Mouse (Mus musculus) thymus, postnatal 36 days (tissue): ENCODE data around the gene Fam214b.

Experiments used
- DNase-seq, 2 experiments: peaks; one replicate each; pipeline ENCODE4 v3.0.0; 2022; ENCODE audit warnings: mixed read lengths in 2 of 2

Fam214b gene

DNA sequence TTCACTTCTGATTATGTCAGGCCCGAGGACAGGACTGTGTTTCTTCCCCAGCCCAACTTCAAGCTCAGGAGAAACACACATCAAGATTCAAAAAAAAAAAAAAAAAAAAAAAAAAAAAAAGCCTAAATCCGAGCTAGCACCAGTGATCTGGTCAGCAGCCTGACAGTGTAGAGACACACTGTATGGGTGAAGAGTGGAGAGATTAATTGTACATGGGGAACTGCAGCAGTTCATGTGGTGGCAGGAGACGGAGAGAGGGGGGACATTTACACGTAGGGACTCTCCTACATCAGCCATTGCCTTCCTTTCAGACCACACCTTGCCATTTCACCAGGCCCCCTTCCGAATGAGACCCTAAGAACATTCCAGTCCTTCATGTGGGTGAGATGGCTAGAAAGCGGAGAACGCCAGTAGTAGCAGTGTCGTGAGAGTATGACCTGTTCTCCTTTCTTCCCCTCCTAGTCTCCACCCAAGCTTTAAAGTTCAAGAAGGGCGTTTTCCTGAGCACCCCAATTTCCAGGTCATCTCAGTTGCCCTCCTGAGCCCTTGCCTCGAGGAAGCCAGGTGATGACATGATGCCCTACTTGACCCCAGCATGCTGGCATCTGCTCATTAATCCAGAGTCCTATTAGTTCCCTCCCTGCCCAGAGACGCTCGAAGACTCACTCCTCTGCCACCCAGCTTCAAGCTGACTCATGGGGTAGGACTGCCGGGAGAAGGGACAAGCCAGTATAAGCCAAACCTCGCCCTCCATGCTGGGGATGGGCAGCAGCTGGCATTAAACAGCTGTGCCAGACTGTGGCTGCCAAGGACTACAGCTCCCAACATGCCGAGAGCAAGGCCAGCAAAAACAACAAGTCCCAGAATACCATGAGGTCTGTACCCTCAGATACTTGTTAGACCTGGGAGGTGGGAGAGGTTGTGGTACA, 7.2 kb downstream of the Fam214b start:
- no peak for DNase-seq

DNA sequence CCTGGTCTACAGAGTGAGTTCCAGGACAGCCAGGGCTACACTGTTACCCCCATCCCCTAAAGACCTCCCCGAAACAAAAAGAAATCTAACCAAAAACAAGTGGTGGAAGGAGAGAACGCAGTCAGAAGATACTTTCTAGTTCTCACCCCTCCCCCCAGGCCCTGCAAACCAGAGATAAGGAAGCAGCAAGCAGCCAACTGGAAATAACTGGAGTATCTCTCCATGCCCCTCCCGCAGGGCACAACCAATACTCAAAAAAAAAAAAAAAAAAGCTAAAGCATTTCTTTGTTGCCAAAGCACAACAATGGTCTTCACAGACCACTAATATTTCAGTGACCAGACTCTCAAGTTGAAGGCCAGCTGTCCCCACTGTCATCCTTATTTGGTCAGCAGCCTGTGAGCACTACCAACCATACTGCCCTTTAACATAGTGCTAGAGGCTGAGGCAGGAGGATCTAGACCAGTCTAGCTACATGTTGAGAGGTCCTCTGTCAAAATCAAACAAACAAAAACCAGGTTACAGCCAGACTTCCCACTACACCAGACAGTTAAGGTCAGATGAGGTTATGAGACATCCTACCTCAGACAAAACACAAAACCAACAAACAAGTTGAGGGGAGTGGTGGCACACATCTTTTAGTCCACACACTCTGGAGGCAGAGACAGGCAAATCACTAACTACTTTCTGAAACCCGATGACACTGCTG, 8.0 kb downstream of the Fam214b start:
- DNase-seq: no peak

DNA sequence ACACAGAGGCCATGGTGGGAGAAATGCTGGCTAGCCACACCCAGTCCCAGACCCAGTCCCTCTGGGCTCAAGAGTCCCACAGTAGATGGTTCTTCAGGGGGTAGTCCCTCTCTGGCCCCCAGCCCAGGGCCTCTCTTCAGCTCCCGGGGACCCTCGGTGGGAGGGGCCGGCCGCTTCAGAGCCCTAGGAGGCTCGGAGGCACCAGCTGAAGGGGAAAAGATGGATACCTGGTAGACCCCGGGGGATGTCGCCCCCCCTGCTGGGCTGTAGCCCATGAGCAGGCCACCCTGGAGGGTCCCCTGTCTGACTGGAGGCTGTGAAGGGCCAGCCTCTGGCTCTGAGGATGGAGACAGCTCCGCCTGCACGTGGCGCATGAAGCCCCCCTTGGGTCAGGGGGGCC, 9.7 kb downstream of the Fam214b start:
- no peak for DNase-seq

DNA sequence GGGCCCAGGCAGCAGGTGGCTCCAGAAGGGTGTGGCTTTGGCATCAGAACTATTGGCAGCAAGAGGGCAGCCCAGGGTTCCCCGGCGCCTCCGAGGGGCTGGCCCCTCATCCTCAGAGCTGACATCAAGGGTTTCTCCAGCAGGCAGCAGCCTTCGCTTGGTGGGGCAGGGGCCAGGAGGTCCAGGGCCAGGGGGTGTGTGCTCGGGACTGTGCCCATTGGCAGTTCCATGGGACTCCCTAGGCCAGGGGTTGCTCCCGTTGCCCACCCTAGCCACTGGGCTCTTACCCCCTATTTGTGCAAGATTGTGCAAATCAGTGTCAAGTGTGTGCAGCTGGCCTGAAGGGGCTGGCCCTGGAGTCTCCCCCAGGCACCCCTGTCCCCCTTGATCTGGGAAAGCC, 10.2 kb downstream of the Fam214b start:
- no peak for DNase-seq

DNA sequence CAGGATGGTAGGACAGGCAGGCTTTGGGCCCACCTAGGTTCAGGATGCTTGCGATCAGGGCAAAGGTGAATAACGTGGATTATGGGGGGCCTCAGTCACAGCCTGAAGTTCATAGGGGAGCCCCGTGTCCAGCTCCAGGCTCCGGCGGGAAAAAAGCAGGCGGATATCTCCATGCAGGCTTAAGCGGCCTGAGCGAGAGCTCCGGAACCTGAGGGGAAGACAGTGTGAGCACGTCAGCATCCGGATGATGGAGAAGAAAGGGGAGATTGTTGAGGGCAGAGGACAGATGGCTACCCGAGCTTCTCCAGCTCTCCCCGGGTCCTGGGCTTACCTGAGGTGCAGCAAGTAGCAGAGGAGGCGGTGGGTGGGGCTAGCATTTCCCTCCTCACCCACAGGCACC, 12.5 kb downstream of the Fam214b start:
- no peak for DNase-seq

DNA sequence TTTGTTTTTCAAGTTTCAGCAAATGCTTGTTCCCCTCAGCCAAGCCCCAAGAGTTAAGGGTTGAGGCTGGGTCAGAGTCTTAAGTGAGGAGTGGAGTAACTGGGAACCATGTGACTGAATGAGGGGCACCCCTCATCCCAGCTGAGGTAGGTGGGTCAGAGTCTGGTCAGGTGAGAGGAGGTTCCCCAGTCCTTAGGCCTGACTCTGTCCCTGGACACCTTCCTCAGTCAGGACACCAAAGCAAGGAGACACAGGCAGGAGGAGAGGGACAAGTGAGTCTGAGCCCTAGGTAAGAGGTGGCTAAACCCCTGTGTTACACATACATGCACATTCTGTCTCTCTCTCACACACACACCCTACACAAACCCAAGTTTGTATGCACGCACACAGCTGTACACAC, 13.5 kb downstream of the Fam214b start:
- no peak for DNase-seq

DNA sequence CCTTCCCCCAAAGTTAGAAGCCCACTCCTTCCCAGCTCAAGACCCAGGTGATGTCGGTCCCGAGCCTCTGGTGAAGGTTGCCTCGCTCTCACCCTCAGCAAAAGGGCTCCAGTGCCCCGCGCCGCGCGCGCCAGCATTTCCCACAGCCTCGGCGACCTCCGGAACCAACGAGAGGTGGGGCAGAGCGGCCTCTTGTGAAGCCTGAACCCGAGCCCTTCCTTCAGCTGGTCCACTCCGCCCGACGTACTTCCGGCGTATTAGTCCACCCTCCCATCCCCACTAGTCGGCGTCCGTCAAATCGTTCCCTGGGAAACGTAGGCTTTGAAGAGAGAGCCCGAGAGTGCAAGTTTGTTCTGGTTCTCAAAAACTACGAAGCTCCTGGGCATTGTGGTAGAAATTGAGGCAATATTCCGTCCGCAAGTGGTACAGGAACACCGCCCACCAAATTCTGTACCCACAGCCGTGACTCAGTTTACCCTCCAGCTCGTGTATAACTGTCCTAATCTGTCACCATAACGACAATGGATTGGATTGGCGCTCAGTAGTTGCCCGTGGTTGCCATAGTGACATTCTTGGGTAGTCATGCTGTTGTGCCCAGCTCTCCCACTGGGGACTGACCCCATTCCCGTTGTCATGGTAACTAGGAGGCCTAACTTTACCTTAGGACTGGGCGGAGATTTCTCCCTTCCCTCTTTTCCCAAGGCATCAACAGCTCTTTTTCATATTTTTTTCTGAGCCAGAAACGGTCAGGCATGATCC, 14.6 kb downstream of the Fam214b start, which contains the start of gene Stoml2:
Stoml2 (minus strand) TSS at position 474 of the 759 bp plus-strand sequence.
- DNase-seq: peak; percentile 91

DNA sequence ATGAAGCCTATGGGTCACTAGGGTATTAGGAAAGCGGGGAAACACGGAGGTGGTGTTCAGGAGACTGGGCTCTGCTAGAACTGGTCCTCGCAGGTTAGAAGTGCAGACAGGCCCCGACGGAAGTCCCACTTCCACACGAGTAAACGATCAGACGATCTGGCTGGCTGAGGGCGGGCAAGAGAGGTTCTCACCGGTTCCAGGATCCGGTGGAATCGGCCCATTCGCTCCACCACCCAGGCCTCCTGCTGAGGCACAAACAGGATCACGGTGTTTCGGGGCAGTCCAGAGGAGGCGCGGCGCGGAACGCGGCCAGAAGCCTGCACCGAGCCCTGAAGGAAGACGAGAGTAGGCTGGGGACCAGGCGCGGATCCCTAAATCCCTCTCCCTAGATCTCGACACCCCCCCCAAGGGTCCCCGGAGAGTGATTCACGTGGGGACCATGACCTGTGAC, 15.2 kb downstream of the Fam214b start:
- no peak for DNase-seq

DNA sequence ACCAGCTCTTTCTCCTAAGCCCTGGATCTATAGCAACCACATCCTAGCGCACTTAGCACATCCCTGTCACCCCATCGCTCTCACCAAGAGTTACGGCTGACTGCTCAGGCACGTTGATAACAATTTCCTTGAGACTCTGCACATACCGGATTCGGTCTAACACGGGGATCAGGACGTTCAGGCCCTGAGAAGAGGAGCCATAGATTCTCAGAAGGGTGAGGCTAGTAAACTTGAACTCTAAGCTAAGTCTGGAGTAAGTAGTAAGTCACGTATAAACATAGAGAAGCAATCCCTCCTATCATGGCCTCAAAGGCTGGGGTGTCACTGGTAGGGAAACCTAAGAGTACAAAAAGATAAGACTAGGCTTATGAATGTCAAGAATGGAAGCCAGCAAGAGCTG, 15.7 kb downstream of the Fam214b start:
- DNase-seq: no peak

DNA sequence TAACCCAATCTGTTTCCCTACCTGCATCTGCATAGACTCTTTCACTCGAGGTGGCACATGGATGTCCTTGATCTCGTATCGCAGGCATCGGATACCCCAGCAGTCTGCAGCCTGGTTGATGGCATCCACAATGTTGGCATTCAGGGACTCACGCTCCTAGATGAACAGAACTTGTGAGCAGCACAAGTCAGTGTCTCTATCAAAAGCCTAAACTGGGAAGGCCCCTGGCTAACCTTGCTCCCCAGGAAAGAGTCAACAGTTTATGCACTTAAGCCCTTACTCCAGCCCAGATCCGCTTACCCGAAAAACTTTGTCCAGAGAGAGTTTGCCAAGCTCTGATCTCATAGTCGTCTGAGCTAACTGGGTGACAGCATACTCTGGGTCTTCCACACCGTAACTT, 16.3 kb downstream of the Fam214b start:
- DNase-seq: no peak

DNA sequence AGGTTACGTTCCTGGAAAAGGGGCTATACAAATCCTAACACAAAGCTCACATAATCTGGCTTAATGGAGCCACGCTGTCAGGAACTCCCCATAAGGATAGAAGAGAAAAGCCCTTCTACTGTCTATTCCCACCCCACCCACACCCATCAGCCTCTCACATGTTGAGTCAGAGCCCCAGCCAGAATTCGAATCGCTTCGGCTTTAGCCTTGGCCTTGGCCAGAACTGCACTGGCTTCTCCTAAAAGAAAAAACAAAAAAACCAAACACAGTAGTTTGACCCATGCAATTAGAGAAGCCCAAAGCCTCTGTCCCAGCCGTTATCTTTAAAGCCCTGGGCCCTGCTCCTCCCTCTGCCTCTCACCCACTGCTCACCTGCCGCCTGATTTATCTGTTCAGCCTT, 16.9 kb downstream of the Fam214b start:
- no peak for DNase-seq

DNA sequence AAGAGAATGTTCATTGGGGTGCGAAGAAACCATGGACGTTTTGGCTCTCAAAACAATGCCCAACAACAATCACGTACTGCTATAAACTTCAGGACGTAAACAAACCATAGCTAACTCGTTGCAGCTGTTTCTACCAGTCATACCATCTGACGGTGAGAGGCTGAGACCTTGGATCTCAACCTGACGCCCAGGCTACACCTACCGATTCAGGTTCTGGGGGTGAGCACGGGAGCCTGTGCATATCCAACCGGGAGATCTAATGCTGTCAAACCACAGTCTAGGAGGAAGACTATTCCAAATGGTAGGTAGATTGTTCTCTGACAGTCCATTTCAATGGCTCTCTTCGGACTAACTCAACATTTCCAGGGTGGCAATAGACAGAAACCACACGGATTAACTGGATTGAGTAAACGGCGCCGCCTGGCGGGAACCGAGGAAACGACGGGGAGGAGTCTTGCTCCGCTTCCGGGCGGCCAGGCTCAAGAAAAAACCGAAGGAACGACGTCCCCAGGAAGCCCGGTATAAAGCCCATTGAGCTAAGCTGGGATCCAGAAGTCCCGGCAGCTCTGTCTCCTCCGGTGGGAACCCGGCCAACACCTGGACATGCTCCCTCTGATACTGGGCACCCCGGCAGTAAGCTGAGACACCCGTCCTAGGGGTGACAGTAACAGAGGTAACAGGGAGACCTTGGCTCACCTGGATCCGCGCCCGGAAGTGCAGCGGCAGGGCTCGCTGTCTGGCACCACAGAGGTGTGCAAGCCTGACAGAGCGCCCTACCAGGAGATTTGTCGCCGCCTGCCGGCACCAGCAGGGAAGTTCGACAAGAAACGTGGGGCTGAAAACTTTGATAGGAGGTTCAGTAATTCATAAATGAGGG, 20.7 kb downstream of the Fam214b start, which contains the start of gene Pigo:
Pigo (minus strand) TSS at position 736 of the 877 bp plus-strand sequence.
- peak; percentile 91 to 92 for DNase-seq

DNA sequence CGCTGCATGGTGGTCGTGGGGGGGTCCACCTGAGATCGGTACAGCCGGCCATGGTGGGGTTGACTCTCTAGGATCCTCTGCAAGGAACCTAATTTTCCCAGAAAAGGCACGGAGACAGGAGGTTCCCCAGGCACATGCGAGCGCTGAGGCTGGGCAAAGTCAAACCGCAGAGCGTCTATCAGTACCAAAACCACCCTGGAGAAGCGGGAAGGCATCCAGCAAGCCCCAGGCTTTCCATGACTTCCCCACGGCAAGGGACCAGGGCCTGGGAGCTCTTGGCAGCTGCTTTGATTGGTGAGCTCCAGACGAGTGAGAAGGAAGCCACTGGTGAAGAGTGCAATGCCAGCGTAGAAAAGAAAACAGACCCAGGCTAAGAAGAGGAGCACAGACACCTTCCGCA, 21.3 kb downstream of the Fam214b start:
- DNase-seq: no peak

DNA sequence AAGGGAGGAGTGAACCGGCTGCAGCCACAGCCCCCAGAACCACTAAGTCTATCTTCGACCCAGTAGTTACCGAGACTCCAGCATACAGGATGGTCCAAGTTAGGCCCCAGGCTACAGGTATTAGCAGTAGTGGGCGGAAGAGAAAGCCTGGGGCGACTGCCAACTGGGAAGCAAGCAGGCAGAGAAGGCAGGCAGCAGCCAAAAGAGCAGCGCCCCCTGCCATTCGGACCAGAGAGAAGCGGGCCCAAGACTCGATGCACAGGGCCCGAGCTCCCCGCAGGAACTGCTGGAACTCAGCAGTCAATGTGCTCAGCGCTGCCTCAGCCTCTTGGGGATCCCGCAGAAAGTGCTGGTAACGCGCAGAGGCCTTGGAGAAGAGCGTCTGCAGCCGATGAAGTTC, 24.7 kb downstream of the Fam214b start:
- DNase-seq: no peak

DNA sequence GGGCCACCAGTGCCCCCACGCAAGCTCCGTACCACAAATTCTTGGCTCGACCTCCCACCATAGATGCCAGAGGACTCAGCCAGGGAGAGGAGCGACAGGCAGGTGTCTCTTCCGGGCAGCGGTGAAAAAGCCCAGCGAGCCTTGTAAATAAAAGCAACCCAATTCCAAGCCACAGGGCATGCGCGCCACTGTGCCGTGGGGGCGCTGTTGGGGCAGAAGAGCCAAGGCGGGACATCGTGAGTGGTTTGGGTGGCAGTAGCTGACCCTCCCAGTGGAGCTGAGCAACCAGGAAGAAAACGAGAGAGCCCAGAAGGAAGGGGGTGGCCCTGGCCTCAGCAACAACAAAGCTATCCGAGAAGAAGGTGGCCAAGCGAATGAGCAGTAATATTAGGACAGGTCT, 25.1 kb downstream of the Fam214b start:
- no peak for DNase-seq

DNA sequence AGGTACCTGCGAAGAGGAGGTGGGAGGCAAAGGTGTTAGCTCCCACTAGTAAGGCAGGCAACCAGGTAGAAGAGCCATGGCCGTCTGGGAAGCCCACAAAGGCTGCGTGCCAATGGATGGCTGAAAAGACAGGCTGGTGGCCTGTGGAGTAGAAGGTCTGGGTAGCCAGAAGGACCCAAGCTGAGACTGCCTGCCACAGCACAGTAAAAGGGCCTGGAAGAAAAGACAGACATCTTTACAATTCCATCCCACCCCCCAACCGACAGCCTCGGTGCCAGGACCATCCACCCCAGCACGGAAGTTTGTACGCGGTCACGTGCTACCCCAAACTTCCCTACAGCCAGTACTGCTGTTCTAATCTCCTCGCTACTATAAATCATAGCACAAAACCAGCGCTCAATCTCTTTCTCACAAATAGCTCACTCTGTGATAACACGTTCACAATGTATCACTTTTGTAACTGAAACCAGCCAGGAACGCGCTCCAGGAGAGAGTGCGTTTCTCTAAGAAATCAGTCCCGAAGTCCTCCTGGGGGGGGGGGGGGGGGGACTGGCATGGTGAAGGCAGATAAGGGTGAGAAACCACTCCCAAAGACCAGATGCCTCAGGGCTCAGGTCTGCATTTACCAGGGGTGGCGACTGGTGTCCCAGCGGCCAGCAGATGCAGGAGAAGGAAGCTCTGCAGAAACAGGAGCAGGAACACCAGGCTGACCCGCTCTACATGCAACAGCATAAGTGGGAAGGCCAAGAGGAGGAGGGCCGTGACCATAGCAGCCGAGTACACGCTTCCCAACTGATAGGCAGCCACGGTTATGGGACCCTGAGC, 26.2 kb downstream of the Fam214b start:
- no peak for DNase-seq

DNA sequence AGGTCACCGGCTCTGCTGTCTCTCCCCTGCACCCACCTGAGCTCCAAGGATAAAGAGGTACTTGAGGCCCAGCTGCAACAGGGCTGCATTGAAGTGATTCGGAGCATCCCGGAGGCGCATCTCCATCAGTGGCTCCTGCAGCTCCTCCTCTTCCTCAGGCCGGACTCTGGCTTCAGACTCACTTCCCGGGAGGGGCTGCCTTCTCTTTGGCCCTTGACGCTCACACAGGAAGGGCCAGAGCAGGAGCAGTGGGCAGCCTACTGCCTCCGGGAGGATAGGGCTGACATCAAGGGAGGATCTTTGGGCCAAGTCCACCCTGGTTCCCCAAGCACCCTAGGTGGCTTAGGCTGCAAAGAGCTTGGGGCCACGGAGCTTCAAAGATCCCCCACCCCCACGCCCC, 26.8 kb downstream of the Fam214b start:
- no peak for DNase-seq

DNA sequence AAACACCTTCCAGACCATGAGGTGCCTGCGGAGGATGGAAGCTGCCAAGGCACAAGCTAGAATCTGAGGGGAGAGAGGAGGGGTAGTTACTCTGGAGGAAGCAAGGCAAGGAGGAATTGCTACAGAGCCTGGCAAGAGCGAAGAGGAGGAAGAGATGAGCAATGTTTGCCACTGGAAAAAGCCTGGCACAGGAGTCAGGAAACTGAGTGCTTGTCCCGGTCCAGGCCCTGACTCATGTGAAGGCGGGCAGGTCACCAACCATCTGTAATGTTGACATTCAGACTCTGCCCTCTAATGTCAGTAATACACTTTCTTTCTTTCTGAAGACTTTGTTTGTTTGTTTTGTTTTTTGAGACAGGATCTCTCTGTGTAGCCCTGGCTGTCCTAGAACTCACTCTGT, 27.9 kb downstream of the Fam214b start:
- DNase-seq: no peak

DNA sequence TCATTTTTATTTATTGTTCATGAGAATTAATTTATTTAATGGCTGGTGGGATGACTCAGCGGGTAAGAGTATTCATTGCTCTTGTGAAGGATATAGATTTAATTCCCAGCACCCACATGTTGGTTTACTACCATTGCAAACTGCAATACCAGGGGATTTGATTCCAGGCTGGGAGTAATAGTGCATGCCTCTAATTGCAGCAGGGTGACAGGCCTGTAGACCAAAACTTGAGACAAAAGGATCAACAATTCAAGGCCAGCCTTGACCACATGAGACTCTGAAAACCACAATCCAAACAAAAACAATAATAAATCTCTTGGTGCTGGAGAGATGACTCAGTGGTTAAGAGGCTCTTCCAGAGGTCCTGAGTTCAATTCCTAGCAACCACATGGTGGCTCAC, 33.9 kb downstream of the Fam214b start:
- no peak for DNase-seq

DNA sequence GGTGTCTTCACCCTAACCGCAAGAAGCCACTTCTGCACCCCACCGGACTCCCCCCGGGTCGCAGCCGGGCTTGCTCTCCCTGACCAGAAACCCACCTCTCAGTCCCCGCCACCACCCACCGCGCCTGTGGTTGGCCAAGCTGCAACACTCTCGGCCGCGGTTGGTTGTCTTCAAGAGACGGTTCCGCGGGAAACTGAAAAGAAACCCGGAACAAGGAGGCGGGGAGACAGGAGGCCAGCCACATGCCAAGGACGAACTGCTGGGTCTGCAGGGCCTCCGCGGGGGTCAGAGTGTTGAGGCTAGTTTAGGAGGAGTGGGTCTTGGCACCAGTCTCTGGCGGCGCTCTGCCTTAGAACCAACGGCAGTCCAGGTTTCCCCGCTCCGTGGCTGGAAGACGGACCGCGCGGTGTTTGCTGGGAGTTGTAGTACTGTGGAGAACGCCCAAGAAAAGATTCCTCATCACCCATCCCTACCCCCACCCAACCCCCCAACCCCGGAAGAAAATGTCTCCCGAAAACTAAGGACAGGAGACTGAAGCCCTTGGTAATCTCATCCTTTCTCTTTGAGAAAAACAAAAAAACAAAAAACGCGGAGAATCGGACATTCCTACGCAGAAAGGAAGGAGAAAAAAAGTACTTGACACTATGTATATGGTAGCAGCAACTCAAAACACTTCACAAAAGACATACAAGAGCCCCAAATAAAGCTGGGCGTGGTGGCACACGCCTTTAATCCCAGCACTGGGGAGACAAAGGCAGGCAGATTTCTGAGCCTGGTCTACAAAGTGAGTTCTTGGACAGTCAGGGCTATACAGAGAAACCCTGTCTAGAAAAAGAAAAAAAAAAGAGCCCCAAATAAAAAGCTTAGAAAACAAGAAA, 35.6 kb downstream of the Fam214b start, which contains the start of gene Fancg:
Fancg (minus strand) TSS at position 346 of the 878 bp plus-strand sequence.
- peak; percentile 85 to 87 for DNase-seq
